Mouse (Mus musculus) heart, adult 8-10 months (tissue): ENCODE measurements at regions not wholly inside any gene's neighbourhood (a gene's known extent, or its start where the extent isn't known, plus 50 kb on each side); places are given as distances from the start of the nearest gene placed in this dataset.
A peak's percentile ranks its signal among the peaks of the same experiment; 100 is the strongest.

Experiments used
- DNase-seq: peaks from one replicate; pipeline ENCODE4 v3.0.0; 2022; ENCODE audit warnings: low spot score

GRCm38 (mm10) chr17:72782775-72783174 is 53.5 kb upstream of the Ypel5 start:
- no peak for DNase-seq

DNA sequence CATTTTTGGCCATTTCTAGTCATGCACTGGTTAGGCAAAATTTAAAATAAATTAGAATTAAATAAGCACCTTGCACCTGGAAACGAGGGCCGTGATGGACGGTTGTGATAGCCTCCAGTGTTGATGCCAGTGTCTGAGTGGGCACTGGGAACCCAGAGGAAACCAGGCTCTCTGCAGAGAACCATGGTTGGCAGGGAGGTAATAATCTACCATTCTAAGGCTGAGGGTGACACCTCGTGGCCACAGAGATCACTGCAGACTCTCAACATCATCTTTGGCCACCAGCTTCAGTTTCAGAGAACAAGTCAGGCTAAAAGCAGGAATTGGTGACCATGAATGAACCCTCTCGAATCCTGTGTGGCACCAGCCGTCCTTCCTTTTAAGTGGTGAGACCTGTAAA is 54.5 kb upstream of the Ypel5 start:
- peak; percentile 50 for DNase-seq

DNA sequence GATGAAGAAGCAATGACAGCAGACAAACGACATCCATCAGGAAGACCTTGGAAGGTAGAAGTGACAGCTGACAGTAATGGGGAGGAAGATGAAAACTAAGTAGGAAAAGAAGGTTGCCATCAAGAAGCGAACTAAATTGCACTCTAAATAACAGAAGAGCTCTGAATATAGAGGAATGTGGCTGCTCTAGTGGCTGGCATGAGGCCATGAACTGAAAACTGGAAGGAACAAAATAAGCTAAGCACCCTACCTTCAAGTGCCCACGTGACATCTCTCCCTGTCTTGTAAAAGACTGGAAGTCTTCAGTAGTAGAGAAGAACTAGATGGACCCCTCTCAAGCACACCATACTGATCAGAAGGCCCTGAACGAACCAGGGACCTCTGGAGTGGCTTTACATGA is 68.0 kb upstream of the Ypel5 start:
- no peak for DNase-seq

DNA sequence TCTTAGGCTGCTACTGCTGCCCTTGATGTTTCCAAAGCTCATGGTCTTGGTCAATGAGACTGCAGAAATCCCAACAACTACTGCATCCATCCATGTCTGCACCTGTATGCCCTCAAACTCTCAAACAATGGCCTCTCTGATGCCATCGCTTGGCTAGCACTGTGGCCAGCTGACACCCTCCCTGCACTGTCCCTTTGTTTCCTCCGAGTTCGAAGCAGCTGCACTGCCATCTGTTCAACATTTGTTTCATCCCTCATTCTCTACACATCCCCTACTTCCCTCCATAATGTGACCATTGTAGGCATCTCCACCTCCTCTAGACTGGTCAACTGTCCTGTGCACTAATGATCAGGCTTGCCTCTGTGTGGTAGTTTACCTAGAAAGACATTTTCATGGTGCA is 75.3 kb upstream of the Ypel5 start:
- no peak for DNase-seq

- no peak for DNase-seq
Observed at GRCm38 (mm10) chr17:72746411-72746810, 89.8 kb upstream of the Ypel5 start.

- DNase-seq, result no peak
Observed at GRCm38 (mm10) chr17:72733006-72733405, 103.2 kb upstream of the Ypel5 start.

DNA sequence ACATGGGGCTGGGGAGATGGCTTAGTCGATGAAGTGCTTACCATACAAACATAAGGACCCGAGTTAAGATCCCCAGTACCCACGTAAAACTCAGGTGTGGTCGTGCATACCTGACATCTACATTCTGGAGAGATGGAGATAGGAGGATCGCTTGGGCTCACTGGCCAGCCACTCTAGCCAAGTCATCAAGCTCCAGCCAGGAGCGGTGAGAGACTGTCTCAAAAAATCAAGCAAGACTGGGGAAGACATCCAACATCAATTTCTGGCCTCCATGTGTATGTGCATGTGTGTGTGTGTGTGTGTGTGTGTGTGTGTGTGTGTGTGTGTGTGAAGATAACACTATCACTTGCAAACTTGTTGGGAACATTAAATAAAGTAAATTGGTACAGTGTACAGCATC is 104.6 kb upstream of the Ypel5 start:
- no peak for DNase-seq

DNA sequence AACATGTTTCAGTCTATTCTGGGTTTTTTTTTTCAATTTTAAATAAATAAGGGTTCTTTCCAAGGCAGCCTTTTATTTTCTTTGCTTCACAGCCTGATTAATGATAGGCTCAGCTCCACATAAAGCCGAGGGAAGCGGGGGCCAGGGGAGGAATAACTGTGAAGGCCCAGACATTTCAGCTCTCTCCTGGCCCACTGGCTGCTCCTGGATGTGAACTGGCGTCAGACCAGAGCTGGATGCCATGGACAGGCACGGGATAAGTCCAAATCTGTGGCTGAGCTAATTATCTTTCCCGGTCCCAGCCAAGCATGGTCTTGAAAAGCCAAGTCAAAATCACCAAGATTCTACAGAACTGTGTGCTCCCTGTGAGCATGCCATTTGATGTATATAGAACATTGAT is 105.1 kb upstream of the Ypel5 start:
- no peak for DNase-seq

DNA sequence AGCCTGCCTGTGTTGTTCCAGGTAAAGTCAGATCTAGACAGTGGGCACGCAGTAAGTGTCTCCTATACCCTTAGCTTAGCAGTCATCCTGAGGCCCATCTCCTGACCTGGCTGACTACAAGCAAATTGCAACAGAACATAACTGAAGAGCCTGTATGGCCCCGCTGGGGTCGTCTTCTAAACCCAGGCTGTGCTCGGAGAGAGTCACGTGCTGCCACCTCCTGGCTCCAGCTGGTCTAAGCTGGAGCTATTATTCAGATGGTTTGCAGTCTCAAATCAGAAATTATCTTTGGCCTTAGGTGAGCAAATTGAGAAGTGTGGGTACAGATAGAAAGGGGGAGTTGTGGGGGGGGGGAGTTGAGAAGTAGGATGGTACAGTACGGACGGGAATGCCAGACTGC is 115.5 kb upstream of the Ypel5 start:
- DNase-seq, result no peak

- no peak for DNase-seq
Observed at GRCm38 (mm10) chr17:72719618-72720017, 115.2 kb upstream of the Alk start.

DNA sequence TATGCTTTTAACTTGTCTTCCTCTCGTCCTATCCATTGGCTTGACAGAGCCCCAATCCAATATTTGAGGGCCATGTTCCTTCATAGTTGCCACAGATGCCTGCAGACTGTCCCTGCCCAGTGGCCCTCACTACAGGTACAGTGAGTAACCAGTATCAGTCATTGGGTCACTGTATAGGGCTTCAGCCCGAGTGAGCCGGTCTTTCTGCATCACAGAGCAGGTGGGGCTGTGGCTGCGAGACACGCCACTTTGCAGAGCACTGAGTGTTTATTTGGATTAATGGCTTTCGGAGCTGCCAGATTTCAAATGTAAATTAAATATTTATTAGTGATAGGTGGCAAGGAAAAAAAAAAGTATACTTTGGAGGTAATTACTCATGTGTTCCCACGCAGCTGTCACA is 87.2 kb upstream of the Alk start:
- no peak for DNase-seq

GRCm38 (mm10) chr17:72689606-72690005 is 85.2 kb upstream of the Alk start:
- no peak for DNase-seq

DNA sequence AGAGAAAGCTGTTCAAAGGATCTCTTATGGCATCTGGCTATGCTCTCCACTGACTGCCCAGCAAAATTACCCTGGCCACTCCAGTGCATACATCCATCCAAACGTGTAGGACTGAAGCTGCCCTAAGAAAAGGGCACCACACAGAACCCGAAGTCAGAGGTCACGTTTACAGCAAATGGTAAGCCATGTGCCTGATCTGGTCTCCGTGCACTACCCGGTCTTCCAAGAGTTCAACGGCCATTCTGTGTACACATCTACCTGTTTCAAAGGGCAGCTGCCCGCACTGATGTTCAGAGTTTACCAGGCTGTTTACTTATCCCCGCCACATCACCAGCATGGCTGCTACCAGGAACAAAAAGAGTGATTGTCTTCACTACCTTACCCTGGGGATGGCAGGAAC is 84.4 kb upstream of the Alk start:
- no peak for DNase-seq

DNA sequence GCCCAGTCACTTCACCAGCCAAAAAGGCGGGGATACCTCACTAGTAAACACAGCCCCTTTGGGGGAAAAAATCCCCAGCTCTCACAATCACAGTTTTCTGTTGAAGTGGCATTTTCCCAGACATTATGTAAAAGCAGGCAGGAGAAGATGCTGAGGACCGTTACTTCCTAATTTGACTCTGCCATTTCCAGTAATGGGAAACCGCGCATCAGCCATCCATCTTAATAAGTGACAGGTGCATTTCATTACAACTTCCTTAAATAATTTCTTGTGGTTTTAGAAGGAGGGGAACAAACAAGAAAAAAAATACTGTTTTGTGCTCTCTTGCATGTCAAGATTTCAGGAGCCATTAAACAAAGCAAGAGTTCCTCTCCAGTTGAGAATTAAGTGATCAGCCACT is 70.2 kb upstream of the Alk start:
- DNase-seq, result no peak

GRCm38 (mm10) chr17:72672010-72672409 is 67.6 kb upstream of the Alk start:
- no peak for DNase-seq

- no peak for DNase-seq
Observed at GRCm38 (mm10) chr17:72666961-72667360, 62.5 kb upstream of the Alk start.

DNA sequence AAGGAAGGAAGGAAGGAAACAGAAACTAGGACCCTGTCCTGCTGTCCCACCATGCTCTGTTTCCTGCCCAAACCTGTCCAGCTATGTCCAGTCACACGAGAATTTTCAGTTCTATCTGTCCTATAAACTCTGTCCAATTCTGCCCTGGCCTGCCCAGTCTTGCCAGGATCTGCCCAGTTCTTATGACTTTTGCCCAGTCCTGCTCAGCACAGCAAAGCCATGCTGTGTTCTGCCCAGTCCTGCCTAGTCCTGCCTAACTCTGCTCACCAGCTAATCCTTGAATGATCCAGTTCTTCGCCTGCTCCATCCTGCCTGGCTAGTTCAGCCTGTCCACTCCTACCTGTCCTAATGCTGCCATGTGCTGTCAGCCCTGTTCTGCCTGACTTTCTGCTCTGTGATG is 57.3 kb upstream of the Alk start:
- DNase-seq, result no peak

DNA sequence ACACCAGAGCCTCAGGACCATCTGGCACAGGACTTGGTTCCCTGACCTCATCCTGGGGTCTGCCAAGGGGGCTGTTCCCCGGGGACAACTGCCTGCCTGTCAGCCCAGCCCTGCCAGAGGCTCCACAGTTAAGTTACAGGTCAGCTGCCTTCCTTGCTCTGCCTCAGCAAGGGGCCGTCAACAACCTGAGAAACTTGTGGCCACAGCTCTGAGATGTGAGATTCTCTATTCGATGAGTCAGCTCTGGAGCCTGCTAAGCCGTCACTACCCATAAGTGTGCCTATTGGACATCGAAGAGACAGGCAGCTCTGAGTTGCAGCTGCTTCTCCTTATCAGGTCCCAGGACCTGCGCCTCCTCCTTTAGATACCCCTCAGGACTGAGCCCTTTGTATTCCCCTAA is 54.3 kb upstream of the Alk start:
- DNase-seq, result no peak

GRCm38 (mm10) chr17:72657826-72658225 is 53.4 kb upstream of the Alk start:
- no peak for DNase-seq
